Mouse (Mus musculus): ENCODE results near the gene Zfp791.

DNA sequence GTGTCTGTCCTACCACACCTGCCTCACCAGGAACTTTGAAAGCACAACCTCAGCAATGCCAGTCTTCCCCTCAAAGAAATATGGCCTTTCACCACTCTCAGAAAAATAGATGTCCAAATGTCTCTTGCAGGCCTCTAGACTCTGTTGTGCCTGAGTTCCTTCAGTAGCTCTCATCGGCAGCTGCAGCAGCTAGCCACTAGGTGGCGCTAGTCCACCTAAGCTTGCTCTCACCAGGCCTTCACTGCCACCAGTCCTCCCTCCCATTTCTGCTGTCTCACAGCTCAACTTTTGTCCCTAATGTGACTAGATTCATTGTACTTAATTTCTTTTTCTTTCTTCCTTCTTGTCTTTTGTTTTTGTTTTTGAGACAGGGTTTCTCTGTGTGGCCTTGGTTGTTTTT lies 45.9 kb downstream of the Zfp791 start:
- TF ChIP-seq CTCF (IDR thresholded peaks at IDR 0.05; ENCODE audit: low read depth) (peak; percentile 99), EP300 (IDR thresholded peaks at IDR 0.05; ENCODE audit: low read depth) (no peak)

Data from heart, postnatal 0 days (tissue).